Mouse (Mus musculus) midbrain, embryonic 10.5 days (tissue): ENCODE measurements at regions not wholly inside any gene's neighbourhood (a gene's known extent, or its start where the extent isn't known, plus 50 kb on each side); places are given as distances from the start of the nearest gene placed in this dataset.
A peak's percentile ranks its signal among the peaks of the same experiment; 100 is the strongest.

Source experiments
- DNase-seq: peaks from one replicate; pipeline ENCODE4 v3.0.0-alpha.2; 2017; ENCODE audit warnings: low spot score
- H3K27ac ChIP-seq: fragments of 300-500 bp; sonication (generic); replicated peaks from 2 replicates; pipeline ENCODE4 v1.5.1; 2016; ENCODE audit warnings: mild to moderate bottlenecking
- H3K27me3 ChIP-seq: fragments of 300-500 bp; sonication (generic); 2 replicates; pipeline ENCODE4 v1.6.1; 2016; ENCODE audit warnings: low read depth, mild to moderate bottlenecking; ENCODE audit not compliant: poor library complexity, severe bottlenecking
- H3K36me3 ChIP-seq: fragments of 300-500 bp; sonication (generic); 2 replicates; pipeline ENCODE4 v1.6.1; 2016; ENCODE audit warnings: mild to moderate bottlenecking, moderate library complexity
- H3K4me1 ChIP-seq: fragments of 300-500 bp; sonication (generic); 2 replicates; pipeline ENCODE4 v1.6.1; 2016
- H3K4me3 ChIP-seq: fragments of 300-500 bp; sonication (generic); 2 replicates; pipeline ENCODE4 v1.5.1; 2016; ENCODE audit warnings: mild to moderate bottlenecking, moderate library complexity
- H3K9me3 ChIP-seq: fragments of 300-500 bp; sonication (generic); replicated peaks from 2 replicates; pipeline ENCODE4 v1.6.1; 2016; ENCODE audit warnings: mild to moderate bottlenecking
- WGBS: fragments of 180-500 bp; shearing (Covaris S2); methylation state at CpG from one replicate; pipeline ENCODE4 v1.1.7; 2016; 5-methylcytosine and 5-hydroxymethylcytosine counted together

DNA sequence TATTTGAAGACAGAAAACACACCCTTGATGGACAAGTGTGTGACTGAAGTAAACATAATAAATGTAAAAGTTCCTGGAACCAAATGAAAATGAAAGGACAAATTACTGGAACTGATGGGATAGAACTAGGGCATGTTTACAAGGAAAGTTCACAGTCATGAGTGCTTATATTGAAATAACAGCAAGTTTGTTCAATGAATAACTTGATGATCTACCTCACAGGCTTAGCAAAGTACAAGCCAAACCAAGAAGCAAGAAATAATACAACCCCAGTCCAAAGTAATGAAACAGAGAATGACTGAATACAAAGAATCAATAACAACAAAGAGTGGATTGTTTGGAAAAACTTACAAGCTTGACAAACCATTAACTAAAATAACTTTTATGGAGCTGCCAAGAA lies 56.2 kb downstream of the Gm379 start:
- no peak for DNase-seq
- Histone ChIP-seq H3K4me1 (no peaks in the 10 kb centered on the region), H3K9me3 (no peaks in the 10 kb centered on the region), H3K27ac (no peak overlapping the region), H3K36me3 (no peaks in the 10 kb centered on the region), H3K4me3 (no peak overlapping the region), H3K27me3 (no peaks in the 10 kb centered on the region)

DNA sequence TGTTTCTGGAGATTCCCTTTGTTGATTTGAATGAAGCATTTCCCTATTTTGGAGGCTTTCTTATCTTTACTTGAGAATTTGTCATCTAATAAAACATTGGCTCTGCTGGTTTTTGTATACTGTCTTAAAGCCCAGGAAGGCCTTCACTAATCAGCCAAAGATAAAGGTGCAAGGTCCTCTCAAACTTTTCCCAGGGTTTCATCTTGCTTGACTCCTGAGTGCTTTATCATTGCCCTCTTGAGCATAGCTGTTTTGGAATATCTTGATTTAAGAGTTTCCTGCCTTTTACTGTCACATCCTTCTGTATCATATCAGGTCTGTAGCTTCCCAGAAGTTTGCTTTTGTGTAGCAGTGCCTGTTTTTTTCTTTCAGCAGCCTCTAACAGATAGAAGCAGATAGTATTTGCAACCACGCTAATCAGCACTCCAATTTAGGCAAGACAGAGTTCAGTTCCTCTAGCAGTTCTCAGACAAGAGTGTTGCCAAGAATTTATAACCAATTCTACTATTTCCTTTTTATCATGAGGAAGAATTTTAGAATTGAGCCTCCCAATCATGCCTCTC lies 64.7 kb downstream of the Gm379 start:
- Histone ChIP-seq H3K4me1 (no peaks in the 10 kb centered on the region), H3K36me3 (no peaks in the 10 kb centered on the region), H3K9me3 (no peaks in the 10 kb centered on the region), H3K27me3 (no peaks in the 10 kb centered on the region), H3K27ac (no peak overlapping the region), H3K4me3 (no peak overlapping the region)
- DNase-seq = no peak
- 91% methylated on average over 1 of the region's 1 CpGs for WGBS

DNA sequence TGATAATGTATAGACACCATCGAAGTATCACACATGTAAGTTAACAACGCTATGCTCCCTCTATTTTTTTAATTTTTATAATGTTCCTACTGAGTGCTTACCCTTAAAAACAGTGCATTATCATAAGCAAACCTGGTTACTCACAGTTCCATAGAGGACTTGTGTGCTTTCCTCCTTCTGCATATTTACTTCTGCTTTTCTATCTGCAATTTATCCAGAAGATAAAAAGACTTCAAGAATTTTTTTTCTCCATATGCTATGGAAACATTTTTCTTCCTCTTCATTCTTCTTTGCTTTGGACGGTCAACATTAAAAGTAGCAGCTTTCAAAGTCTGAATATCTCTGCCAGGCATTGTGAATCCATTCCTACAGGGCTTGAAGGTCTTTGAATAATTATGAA lies 102.7 kb downstream of the Gm379 start:
- 83% methylated on average over 3 of the region's 3 CpGs for WGBS
- DNase-seq = no peak
- H3K4me1 ChIP-seq = no peaks in the 10 kb centered on the region
- H3K27me3 ChIP-seq = no peaks in the 10 kb centered on the region
- no peak overlapping the region for H3K4me3 ChIP-seq
- no peaks in the 10 kb centered on the region for H3K36me3 ChIP-seq
- H3K27ac ChIP-seq = no peak overlapping the region
- H3K9me3 ChIP-seq = no peaks in the 10 kb centered on the region

DNA sequence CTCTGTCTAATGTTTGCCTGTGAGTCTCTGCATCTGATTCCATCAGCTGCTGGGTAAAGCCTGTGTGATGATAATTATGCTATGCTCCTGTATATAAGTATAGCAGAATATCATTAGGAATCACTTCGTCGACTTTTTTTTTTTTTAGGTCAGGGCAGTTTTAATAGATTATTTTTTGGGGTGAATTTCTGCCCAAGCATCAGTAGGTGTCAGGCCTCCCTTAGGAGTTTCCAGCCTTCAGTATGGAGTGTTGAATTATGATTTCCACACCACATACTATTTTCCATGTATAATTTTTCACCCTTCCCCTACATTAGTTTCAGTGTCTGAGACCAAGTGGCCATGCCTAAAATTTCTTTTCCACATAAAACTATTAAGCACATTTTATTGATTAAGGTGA lies 121.5 kb downstream of the Gm379 start:
- Histone ChIP-seq H3K27me3 (no peaks in the 10 kb centered on the region), H3K4me3 (no peak overlapping the region), H3K27ac (no peak overlapping the region), H3K4me1 (no peaks in the 10 kb centered on the region), H3K36me3 (no peaks in the 10 kb centered on the region), H3K9me3 (no peaks in the 10 kb centered on the region)
- no peak for DNase-seq
- 77% methylated on average over 2 of the region's 2 CpGs for WGBS

GRCm38 (mm10) chrX:108541410-108541809 lies 123.3 kb downstream of the Gm379 start:
- Histone ChIP-seq H3K36me3 (no peaks in the 10 kb centered on the region), H3K4me1 (no peaks in the 10 kb centered on the region), H3K27me3 (no peaks in the 10 kb centered on the region), H3K9me3 (no peaks in the 10 kb centered on the region), H3K27ac (no peak overlapping the region), H3K4me3 (no peak overlapping the region)
- WGBS = 87% methylated on average over 2 of the region's 2 CpGs
- DNase-seq = no peak

- no peak overlapping the region for H3K4me3 ChIP-seq
- WGBS = 9% methylated on average over 3 of the region's 3 CpGs
- no peak overlapping the region for H3K27ac ChIP-seq
- H3K27me3 ChIP-seq = no peaks in the 10 kb centered on the region
- no peaks in the 10 kb centered on the region for H3K36me3 ChIP-seq
- DNase-seq = peak; percentile 26
- no peaks in the 10 kb centered on the region for H3K9me3 ChIP-seq
- no peaks in the 10 kb centered on the region for H3K4me1 ChIP-seq
Measured at GRCm38 (mm10) chrX:108536995-108537394, 127.7 kb downstream of the Gm379 start.
